Mouse (Mus musculus): Measurements from ENCODE around the gene Smoc2. TPM values are rescaled to one million over a fixed set of nuclear protein-coding genes. Genes with fewer than 3 reads are reported as not detected.

The Smoc2 gene
- polyA plus RNA-seq, 1 experiment, result 11.0 TPM

DNA sequence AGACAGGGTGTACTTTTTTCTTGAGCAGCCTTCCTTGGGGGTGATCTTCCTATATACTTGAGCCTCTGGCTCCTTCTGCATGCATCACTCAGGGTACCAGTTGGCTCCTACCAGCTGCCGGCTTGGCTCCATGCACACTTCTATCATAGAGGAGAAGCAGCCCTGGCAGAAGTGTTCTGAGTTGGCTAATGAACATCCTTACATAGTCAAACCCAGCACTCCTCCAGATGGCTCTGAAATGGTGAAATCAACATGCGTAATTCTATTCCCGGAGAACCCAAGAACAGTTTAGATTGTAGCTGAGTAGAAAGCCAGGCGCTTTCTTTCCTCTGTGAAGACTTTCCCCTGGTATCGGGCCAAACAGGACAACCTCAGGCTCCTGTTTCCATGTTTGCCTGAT is 91.2 kb downstream of the Smoc2 start:
- no peak for TF ChIP-seq CTCF (IDR thresholded peaks at IDR 0.05; ENCODE audit: extremely low read depth, insufficient read depth, low read length)
- TF ChIP-seq POLR2A (IDR thresholded peaks at IDR 0.05; ENCODE audit: extremely low read depth, insufficient read depth, low read length), result no peak
- Histone ChIP-seq H3K4me1 (ENCODE audit: control insufficient read depth, insufficient read depth, low read length) (peaks cover 2% of the 10 kb centered on the region), H3K27ac (ENCODE audit: insufficient read depth, low read length) (no peak overlapping the region), H3K4me3 (ENCODE audit: insufficient read depth, low read length) (no peak overlapping the region)

DNA sequence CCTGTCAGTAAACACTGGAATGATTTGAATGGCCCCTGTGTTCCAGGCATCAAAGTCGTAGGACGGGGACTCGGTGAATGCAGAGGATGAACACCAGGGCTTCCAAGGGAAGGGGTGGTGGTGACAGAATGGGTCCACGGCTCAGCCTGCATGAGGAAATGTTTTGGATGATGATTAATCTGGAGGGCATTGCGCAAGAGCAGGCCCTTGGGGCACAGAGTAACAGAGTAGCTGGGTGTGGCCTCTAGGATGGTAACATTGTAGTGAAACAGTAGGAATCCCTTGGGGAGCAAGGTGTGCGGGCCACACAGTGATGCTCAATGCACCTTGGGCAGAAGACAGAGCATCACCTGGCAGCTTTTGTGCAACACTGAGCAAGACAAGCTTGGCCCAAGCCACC is 92.3 kb downstream of the Smoc2 start:
- H3K4me3 ChIP-seq (ENCODE audit: insufficient read depth, low read length), result no peak overlapping the region
- peaks cover 2% of the 10 kb centered on the region for H3K4me1 ChIP-seq (ENCODE audit: control insufficient read depth, insufficient read depth, low read length)
- TF ChIP-seq CTCF (IDR thresholded peaks at IDR 0.05; ENCODE audit: extremely low read depth, insufficient read depth, low read length), result no peak
- TF ChIP-seq POLR2A (IDR thresholded peaks at IDR 0.05; ENCODE audit: extremely low read depth, insufficient read depth, low read length), result no peak
- H3K27ac ChIP-seq (ENCODE audit: insufficient read depth, low read length), result no peak overlapping the region

DNA sequence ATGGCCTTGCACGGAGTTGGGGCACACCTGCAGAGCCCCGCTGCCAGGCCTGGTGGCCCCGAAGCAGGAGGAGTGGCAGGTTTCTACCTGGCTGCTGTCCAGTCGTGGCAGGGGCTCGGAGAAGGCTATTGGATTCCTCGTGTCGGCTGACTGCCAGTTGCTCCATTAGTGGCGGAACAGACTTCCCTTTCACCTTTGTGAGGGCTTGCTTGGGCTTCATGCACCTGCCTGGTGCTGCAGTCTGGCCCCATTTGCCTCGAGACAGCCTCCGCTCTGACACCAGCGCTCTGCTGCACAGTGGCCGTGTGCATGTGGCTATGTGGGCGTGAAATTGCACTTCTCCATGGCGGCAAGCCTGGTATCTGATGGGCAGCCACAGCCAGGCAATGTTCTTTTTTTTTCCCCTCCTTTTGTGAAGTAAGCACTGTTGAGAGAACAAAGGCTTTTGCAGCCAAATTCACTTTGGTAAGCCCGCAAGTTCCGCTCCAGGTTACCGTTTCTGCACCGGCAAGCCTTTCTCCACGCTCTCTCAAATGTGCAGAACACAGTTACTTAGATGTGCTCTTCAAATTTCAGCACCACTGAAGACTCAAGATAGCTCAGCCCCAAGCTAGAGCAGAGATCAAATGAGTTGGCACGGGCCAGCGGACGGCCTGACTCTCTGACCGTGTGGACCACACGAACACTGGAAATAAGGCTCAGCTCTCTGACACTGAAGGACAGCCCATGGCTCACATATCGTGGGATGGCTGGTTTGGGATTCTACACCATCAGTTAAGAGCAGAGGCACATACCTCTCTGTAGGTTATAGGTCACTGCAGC is 93.2 kb downstream of the Smoc2 start:
- no peak for TF ChIP-seq CTCF (IDR thresholded peaks at IDR 0.05; ENCODE audit: extremely low read depth, insufficient read depth, low read length)
- TF ChIP-seq POLR2A (IDR thresholded peaks at IDR 0.05; ENCODE audit: extremely low read depth, insufficient read depth, low read length), result no peak
- H3K4me1 ChIP-seq (ENCODE audit: control insufficient read depth, insufficient read depth, low read length), result peaks cover 2% of the 10 kb centered on the region
- H3K27ac ChIP-seq (ENCODE audit: insufficient read depth, low read length), result no peak overlapping the region
- H3K4me3 ChIP-seq (ENCODE audit: insufficient read depth, low read length), result no peak overlapping the region

DNA sequence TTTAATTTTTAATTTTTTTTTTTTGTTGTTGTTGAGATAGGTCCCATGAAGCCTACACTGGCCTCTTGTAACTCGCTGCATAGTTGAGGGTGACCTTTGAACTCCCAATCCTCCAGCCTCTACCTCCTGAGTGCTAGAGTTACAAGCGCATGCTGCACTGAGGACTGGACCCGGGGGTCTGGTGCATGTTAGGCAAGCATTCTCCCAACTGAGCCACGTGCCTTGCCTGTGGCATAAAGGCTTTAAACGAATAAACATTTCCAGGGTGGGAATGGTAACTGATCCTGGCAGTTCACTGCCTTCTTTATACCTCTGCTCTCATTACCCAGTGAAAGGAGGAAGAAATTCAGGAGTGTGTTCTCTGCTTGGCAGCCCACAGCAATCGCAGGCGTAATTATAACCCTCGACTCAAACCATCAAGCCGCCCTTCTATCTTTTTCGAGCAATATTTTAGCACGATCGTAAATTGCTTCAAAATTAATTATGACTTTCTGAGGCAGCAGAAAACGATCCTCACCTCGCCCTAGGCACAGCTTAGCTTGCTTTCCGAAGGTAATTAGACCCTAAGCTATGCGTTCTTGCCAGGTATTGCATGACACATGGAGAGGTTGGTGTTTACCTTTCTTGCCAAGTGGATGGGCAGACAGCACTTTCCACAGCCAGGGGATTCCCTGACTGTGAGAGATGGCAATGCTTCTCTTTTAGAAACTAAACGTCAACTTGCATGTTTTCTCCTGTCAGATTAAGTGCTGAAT is 99.6 kb downstream of the Smoc2 start:
- Histone ChIP-seq H3K27ac (ENCODE audit: insufficient read depth, low read length) (no peak overlapping the region), H3K4me1 (ENCODE audit: control insufficient read depth, insufficient read depth, low read length) (no peaks in the 10 kb centered on the region; the same call in 1 of the 2 replicates), H3K4me3 (ENCODE audit: insufficient read depth, low read length) (no peak overlapping the region)
- TF ChIP-seq POLR2A (IDR thresholded peaks at IDR 0.05; ENCODE audit: extremely low read depth, insufficient read depth, low read length), result no peak

DNA sequence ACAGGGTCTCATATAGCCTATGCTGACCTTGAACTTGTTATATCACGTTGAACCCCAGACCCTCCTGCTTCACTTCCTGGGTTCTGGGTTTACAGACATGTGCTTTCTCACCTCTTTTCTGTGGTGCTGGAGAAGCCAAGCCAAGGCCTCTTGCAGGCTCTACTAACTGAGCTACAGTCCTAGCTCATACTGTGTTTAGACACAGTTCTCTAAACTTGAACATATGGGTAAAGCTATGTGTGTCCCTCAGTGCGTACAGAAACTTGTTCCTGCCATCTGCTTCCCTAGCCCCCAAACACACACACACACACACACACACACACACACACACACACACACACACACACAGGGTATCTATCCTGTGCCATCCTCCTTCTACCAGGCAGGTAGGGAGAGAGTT is 100.2 kb downstream of the Smoc2 start:
- Histone ChIP-seq H3K27ac (ENCODE audit: insufficient read depth, low read length) (no peak overlapping the region), H3K4me1 (ENCODE audit: control insufficient read depth, insufficient read depth, low read length) (no peaks in the 10 kb centered on the region; the same call in 1 of the 2 replicates), H3K4me3 (ENCODE audit: insufficient read depth, low read length) (no peak overlapping the region)
- no peak for TF ChIP-seq POLR2A (IDR thresholded peaks at IDR 0.05; ENCODE audit: extremely low read depth, insufficient read depth, low read length)
- no peak for TF ChIP-seq CTCF (IDR thresholded peaks at IDR 0.05; ENCODE audit: extremely low read depth, insufficient read depth, low read length)

DNA sequence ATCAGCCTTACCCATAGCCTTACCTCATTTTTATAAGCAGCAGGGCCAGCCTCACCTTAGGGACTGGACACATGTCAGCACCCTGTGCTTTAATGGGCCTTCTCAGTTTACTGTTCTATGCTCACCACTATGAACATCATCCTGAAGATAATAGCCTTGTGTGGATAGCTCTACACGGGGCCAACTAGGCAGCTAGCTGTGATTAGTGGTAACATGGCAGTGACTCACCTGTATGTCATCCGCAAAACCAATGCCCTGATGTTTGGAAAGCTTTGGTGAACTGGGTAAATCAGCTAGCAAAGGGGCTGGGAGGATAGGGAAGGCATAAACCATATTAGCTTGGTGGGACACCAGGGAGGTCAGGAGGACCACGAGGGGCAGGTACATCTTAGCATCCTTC is 100.7 kb downstream of the Smoc2 start:
- Histone ChIP-seq H3K4me3 (ENCODE audit: insufficient read depth, low read length) (no peak overlapping the region), H3K4me1 (ENCODE audit: control insufficient read depth, insufficient read depth, low read length) (no peaks in the 10 kb centered on the region; the same call in 1 of the 2 replicates), H3K27ac (ENCODE audit: insufficient read depth, low read length) (no peak overlapping the region)
- TF ChIP-seq CTCF (IDR thresholded peaks at IDR 0.05; ENCODE audit: extremely low read depth, insufficient read depth, low read length), result no peak
- TF ChIP-seq POLR2A (IDR thresholded peaks at IDR 0.05; ENCODE audit: extremely low read depth, insufficient read depth, low read length), result no peak

DNA sequence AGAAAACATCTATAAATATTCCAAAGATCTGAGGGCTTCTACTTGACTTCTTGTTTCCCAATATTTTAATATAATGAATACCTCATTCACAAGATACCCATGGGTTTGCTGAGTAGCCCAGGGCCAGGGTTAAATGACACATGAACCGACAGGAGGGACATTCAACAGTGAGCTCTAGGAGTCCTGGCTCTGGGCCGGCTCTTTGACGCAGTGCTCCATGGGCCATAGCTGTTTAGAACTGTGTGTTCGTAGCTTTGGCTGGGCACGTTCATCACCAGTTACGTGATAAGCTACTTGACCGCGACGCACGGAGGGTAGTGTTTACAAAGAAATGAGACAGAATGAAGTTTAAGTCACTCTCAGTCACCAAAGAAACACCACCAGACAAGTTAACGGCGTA is 101.2 kb downstream of the Smoc2 start:
- Histone ChIP-seq H3K27ac (ENCODE audit: insufficient read depth, low read length) (no peak overlapping the region), H3K4me1 (ENCODE audit: control insufficient read depth, insufficient read depth, low read length) (no peaks in the 10 kb centered on the region; the same call in 1 of the 2 replicates), H3K4me3 (ENCODE audit: insufficient read depth, low read length) (no peak overlapping the region)
- TF ChIP-seq POLR2A (IDR thresholded peaks at IDR 0.05; ENCODE audit: extremely low read depth, insufficient read depth, low read length) (no peak), CTCF (IDR thresholded peaks at IDR 0.05; ENCODE audit: extremely low read depth, insufficient read depth, low read length) (no peak)

DNA sequence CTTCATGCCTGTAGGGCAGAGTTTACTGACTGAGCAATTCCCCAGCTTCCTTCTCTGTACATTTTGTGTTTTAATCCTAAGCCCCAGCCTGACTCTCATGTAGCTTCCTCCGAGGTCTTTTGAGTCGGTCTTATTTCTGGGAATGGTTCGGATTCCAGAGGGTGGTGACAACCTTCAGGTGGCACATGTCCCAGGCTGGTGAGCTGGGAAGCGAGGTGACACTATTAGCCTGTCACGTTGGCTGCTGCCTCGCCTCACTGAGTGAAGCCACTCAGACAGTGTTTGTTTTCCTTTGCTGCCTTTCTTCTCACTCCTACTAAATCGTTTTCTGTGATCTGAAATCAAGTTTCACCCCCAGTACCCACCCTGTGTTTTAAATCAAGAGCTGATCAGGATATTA is 102.2 kb downstream of the Smoc2 start:
- TF ChIP-seq POLR2A (IDR thresholded peaks at IDR 0.05; ENCODE audit: extremely low read depth, insufficient read depth, low read length), result no peak
- TF ChIP-seq CTCF (IDR thresholded peaks at IDR 0.05; ENCODE audit: extremely low read depth, insufficient read depth, low read length), result no peak
- Histone ChIP-seq H3K4me3 (ENCODE audit: insufficient read depth, low read length) (no peak overlapping the region), H3K4me1 (ENCODE audit: control insufficient read depth, insufficient read depth, low read length) (no peaks in the 10 kb centered on the region; the same call in 1 of the 2 replicates), H3K27ac (ENCODE audit: insufficient read depth, low read length) (no peak overlapping the region)

DNA sequence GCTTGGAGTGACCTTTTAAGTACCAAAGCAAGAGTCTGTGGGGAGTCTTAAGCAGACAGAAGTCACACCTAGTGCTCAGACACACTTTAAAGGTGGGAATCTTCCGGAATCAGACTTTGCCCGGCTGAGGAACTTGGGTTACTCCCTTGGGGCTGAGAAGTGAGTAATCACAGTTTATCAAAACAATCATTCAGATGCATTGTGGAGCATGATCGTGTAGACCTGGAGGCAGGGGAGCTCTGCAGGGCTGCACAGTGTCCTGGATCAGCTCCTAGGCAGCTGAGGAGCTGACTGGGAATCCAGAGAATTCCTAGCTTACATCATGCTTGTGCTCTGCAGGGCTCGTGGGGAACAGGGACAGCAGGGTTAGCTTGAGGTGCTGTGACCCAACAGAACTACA is 104.7 kb downstream of the Smoc2 start:
- TF ChIP-seq CTCF (IDR thresholded peaks at IDR 0.05; ENCODE audit: extremely low read depth, insufficient read depth, low read length), result no peak
- TF ChIP-seq POLR2A (IDR thresholded peaks at IDR 0.05; ENCODE audit: extremely low read depth, insufficient read depth, low read length), result no peak
- H3K4me1 ChIP-seq (ENCODE audit: control insufficient read depth, insufficient read depth, low read length), result no peaks in the 10 kb centered on the region
- no peak overlapping the region for H3K4me3 ChIP-seq (ENCODE audit: insufficient read depth, low read length)
- H3K27ac ChIP-seq (ENCODE audit: insufficient read depth, low read length), result no peak overlapping the region

DNA sequence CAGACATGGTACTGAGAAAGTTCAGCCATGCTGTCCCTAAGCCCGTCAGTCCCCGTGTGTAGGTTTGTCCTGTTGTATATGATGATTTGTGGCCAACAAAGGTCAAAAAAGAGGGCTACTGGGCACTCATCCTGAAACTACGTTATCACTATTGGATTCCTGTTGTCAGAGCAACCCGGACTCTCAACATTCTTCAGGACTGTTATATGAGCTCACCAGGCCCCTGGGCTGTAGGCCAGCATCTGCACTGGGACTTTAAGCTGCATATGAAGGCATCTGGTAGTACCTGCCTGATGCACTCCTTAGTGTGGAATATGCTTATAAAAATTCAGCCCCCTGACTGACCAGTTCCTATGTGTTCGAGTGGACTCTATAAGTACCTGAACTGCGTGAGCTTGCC is 105.7 kb downstream of the Smoc2 start:
- no peak for TF ChIP-seq CTCF (IDR thresholded peaks at IDR 0.05; ENCODE audit: extremely low read depth, insufficient read depth, low read length)
- TF ChIP-seq POLR2A (IDR thresholded peaks at IDR 0.05; ENCODE audit: extremely low read depth, insufficient read depth, low read length), result no peak
- H3K4me3 ChIP-seq (ENCODE audit: insufficient read depth, low read length), result no peak overlapping the region
- H3K4me1 ChIP-seq (ENCODE audit: control insufficient read depth, insufficient read depth, low read length), result no peaks in the 10 kb centered on the region
- no peak overlapping the region for H3K27ac ChIP-seq (ENCODE audit: insufficient read depth, low read length)
